Mouse (Mus musculus): ENCODE measurements around the gene Cc2d2a.

GRCm38 (mm10) chr5:43697133-43697532, 35.0 kb downstream of the Cc2d2a start:
- TF ChIP-seq CTCF (IDR thresholded peaks at IDR 0.05; ENCODE audit: extremely low read depth, insufficient read length, insufficient replicate concordance, low read depth, low read length): no peak
- no peak for TF ChIP-seq POLR2A (IDR thresholded peaks at IDR 0.05; ENCODE audit: low read depth, low read length)

All from small intestine, adult 2 months (tissue).